Mouse (Mus musculus) adrenal gland, postnatal 25 days (tissue): ENCODE measurements around the gene Lin7b. TPM values are rescaled to one million over a fixed set of nuclear protein-coding genes. Genes with fewer than 3 reads are reported as not detected.

Experiments
- total RNA-seq: library from RNA; stranded (reverse); gene quantifications from 2 replicates; pipeline ENCODE4 v1.2.3, GENCODE M21; 2021

Gene Lin7b
- total RNA-seq, 1 experiment from 2014 or later: 8.7 TPM

Other genes with a start within 250 kb of the Lin7b start
- gene Rps11, start 246.1 kb downstream of the Lin7b start, total RNA-seq: 1,211 and 1,259 TPM in 2 replicates
- gene Rpl13a, start 241.8 kb downstream of the Lin7b start, total RNA-seq: 1,469 and 1,540 TPM in 2 replicates
- gene Gm45713, start 234.4 kb downstream of the Lin7b start, total RNA-seq: not detected in 2 replicates
- 29.1 and 32.1 TPM in 2 replicates for gene Flt3l, start 234.2 kb downstream of the Lin7b start, total RNA-seq
- gene Pih1d1, start 216.3 kb downstream of the Lin7b start, total RNA-seq: 61.7 and 74.3 TPM in 2 replicates
- 79.2 and 106 TPM in 2 replicates for gene Aldh16a1, start 216.0 kb downstream of the Lin7b start, total RNA-seq
- 0.15 and 0.33 TPM in 2 replicates for gene Slc17a7, start 206.6 kb downstream of the Lin7b start, total RNA-seq
- gene Gfy, start 191.0 kb downstream of the Lin7b start, total RNA-seq: not detected in 2 replicates
- not detected in 2 replicates for gene Pth2, start 189.6 kb downstream of the Lin7b start, total RNA-seq
- gene Ccdc155, start 165.7 kb downstream of the Lin7b start, total RNA-seq: 0.12 TPM in 1 of 2 replicates, not detected in the other
- not detected in 2 replicates for gene Dkkl1, start 158.4 kb downstream of the Lin7b start, total RNA-seq
- 15.0 and 15.3 TPM in 2 replicates for gene Tead2, start 154.8 kb downstream of the Lin7b start, total RNA-seq
- gene Cd37, start 131.5 kb downstream of the Lin7b start, total RNA-seq: 2.7 TPM in 2 replicates
- gene Slc6a16, start 129.5 kb downstream of the Lin7b start, total RNA-seq: not detected in 2 replicates
- gene Slc6a21, start 93.1 kb downstream of the Lin7b start, total RNA-seq: not detected in 2 replicates
- 9.3 and 14.2 TPM in 2 replicates for gene Trpm4, start 36.8 kb downstream of the Lin7b start, total RNA-seq
- 0.18 TPM in 1 of 2 replicates, not detected in the other for gene Hrc, start 35.3 kb downstream of the Lin7b start, total RNA-seq
- 1.9 and 2.9 TPM in 2 replicates for gene Ppfia3, start 3.6 kb downstream of the Lin7b start, total RNA-seq
- 361 and 425 TPM in 2 replicates for gene Snrnp70, start 25.2 kb upstream of the Lin7b start, total RNA-seq
- not detected in 2 replicates for gene Kcna7, start 35.1 kb upstream of the Lin7b start, total RNA-seq
- gene Ntf5, start 43.1 kb upstream of the Lin7b start, total RNA-seq: not detected in 2 replicates
- not detected in 2 replicates for gene Lhb, start 50.2 kb upstream of the Lin7b start, total RNA-seq
- gene Gys1, start 64.3 kb upstream of the Lin7b start, total RNA-seq: 39.4 and 44.2 TPM in 2 replicates
- gene Ruvbl2, start 67.5 kb upstream of the Lin7b start, total RNA-seq: 50.7 and 51.6 TPM in 2 replicates
- gene Ftl1, start 89.3 kb upstream of the Lin7b start, total RNA-seq: 786 and 951 TPM in 2 replicates
- 61.4 and 68.8 TPM in 2 replicates for gene Bax, start 96.3 kb upstream of the Lin7b start, total RNA-seq
- 0.46 and 0.67 TPM in 2 replicates for gene Tulp2, start 111.3 kb upstream of the Lin7b start, total RNA-seq
- 21.0 and 40.1 TPM in 2 replicates for gene Gm45808, start 116.2 kb upstream of the Lin7b start, total RNA-seq
- gene Dhdh, start 118.2 kb upstream of the Lin7b start, total RNA-seq: 62.3 and 75.5 TPM in 2 replicates
- 220 and 264 TPM in 2 replicates for gene Nucb1, start 139.8 kb upstream of the Lin7b start, total RNA-seq
- gene Ppp1r15a, start 155.7 kb upstream of the Lin7b start, total RNA-seq: 28.0 and 29.6 TPM in 2 replicates
- 3.2 and 3.3 TPM in 2 replicates for gene Plekha4, start 155.7 kb upstream of the Lin7b start, total RNA-seq
- gene Hsd17b14, start 184.3 kb upstream of the Lin7b start, total RNA-seq: 0.95 and 1.0 TPM in 2 replicates
- gene Bcat2, start 199.6 kb upstream of the Lin7b start, total RNA-seq: 218 and 244 TPM in 2 replicates
- gene Fgf21, start 244.9 kb upstream of the Lin7b start, total RNA-seq: not detected in 2 replicates
- gene Fut1, start 246.7 kb upstream of the Lin7b start, total RNA-seq: not detected in 2 replicates